Mouse (Mus musculus) CD4-positive, CD25-positive, alpha-beta regulatory T cell, adult 2 months (primary cell): ENCODE data around the gene Pnpla7.

Experiments used
- DNase-seq: peaks from one replicate; pipeline ENCODE4 v3.0.0-alpha.2; 2012; ENCODE audit warnings: low read depth, low spot score

Gene Pnpla7

GRCm38 (mm10) chr2:24987762-24988161, 11.9 kb downstream of the Pnpla7 start:
- DNase-seq = no peak

- no peak for DNase-seq
These were observed 19.5 kb downstream of the Pnpla7 start for GRCm38 (mm10) chr2:24995332-24995731.

GRCm38 (mm10) chr2:24996471-24996870, 20.6 kb downstream of the Pnpla7 start:
- DNase-seq = no peak

GRCm38 (mm10) chr2:25000544-25001235, 24.9 kb downstream of the Pnpla7 start:
- peak; percentile 52 for DNase-seq

- no peak for DNase-seq
These were observed 28.3 kb downstream of the Pnpla7 start for GRCm38 (mm10) chr2:25003946-25004786.

GRCm38 (mm10) chr2:25006767-25007166, 30.9 kb downstream of the Pnpla7 start:
- no peak for DNase-seq

- DNase-seq = peak; percentile 30
These were observed 32.4 kb downstream of the Pnpla7 start for GRCm38 (mm10) chr2:25008250-25008649.

- peak; percentile 8 for DNase-seq
These were observed 46.8 kb downstream of the Pnpla7 start for GRCm38 (mm10) chr2:25022678-25023077.

GRCm38 (mm10) chr2:25025109-25025508, 49.3 kb downstream of the Pnpla7 start:
- DNase-seq = no peak

- no peak for DNase-seq
These were observed 59.2 kb downstream of the Pnpla7 start for GRCm38 (mm10) chr2:25034994-25035393.

- DNase-seq = no peak
These were observed 64.3 kb downstream of the Pnpla7 start for GRCm38 (mm10) chr2:25040089-25040488.

- no peak for DNase-seq
These were observed 75.1 kb downstream of the Pnpla7 start for GRCm38 (mm10) chr2:25050921-25051320.

GRCm38 (mm10) chr2:25051450-25051849, 75.6 kb downstream of the Pnpla7 start:
- DNase-seq = no peak

- no peak for DNase-seq
These were observed 77.3 kb downstream of the Pnpla7 start for GRCm38 (mm10) chr2:25053101-25053500.

GRCm38 (mm10) chr2:25054221-25055067, 78.6 kb downstream of the Pnpla7 start, which contains the start of gene Nsmf:
Gene Nsmf, plus strand, starts transcription at chr2:25054355.
- DNase-seq = peak; percentile 83

- DNase-seq = peak; percentile 25
These were observed 79.2 kb downstream of the Pnpla7 start for GRCm38 (mm10) chr2:25055068-25055405.

- DNase-seq = no peak
These were observed 79.7 kb downstream of the Pnpla7 start for GRCm38 (mm10) chr2:25055409-25056155.

GRCm38 (mm10) chr2:25058926-25059325, 83.1 kb downstream of the Pnpla7 start:
- no peak for DNase-seq

- DNase-seq = no peak
These were observed 87.7 kb downstream of the Pnpla7 start for GRCm38 (mm10) chr2:25063523-25063922.

GRCm38 (mm10) chr2:25064285-25064684, 88.5 kb downstream of the Pnpla7 start:
- DNase-seq = no peak

- no peak for DNase-seq
These were observed 89.7 kb downstream of the Pnpla7 start for GRCm38 (mm10) chr2:25065537-25065936.
